20 mouse cellular contexts compared by ENCODE assay signal in genomic region chr1:183938361-183938760, GRCm38 (mm10).
"Had no signal": no experiment of that assay in that cellular context is flagged by ENCODE, and none has a peak within 500 bp of the region (broad histone marks: within the 10 kb centered on the region; RNA-seq: fewer than 3 reads in every experiment).

No protein-coding gene starts in this region.

- H3K27me3 ChIP-seq: limb, embryonic 15.5 days; lung, embryonic 15.5 days; midbrain, embryonic 13.5 days had no signal

- DNase-seq: kidney, adult 2 months; kidney, postnatal 25 days; left cerebral cortex, postnatal 4 days; liver, postnatal 0 days; lung, postnatal 10 days; lung, postnatal 4 days; right cerebral cortex, adult 18-20 months; right cerebral cortex, postnatal 14 days; right cerebral cortex, postnatal 4 days; thymus, adult 2 months; thymus, postnatal 14 days had no signal

- H3K27ac ChIP-seq: kidney, postnatal 0 days; layer of hippocampus, adult 2 months; limb, embryonic 15.5 days; liver, embryonic 14.5 days; lung, embryonic 15.5 days; midbrain, embryonic 13.5 days; stomach, postnatal 0 days had no signal

- H3K9me3 ChIP-seq: limb, embryonic 15.5 days; lung, embryonic 15.5 days; midbrain, embryonic 13.5 days had no signal

- H3K36me3 ChIP-seq: limb, embryonic 15.5 days; lung, embryonic 15.5 days; midbrain, embryonic 13.5 days had no signal

- H3K9ac ChIP-seq: limb, embryonic 15.5 days; liver, embryonic 14.5 days; liver, postnatal 0 days; lung, embryonic 15.5 days; midbrain, embryonic 13.5 days had no signal

- H3K4me3 ChIP-seq: layer of hippocampus, adult 2 months; limb, embryonic 15.5 days; lung, embryonic 15.5 days; midbrain, embryonic 13.5 days had no signal

- ATAC-seq: intestine, postnatal 0 days; liver, postnatal 0 days; midbrain, embryonic 13.5 days had no signal

- H3K4me1 ChIP-seq: limb, embryonic 15.5 days; lung, embryonic 15.5 days; midbrain, embryonic 13.5 days had no signal

- H3K4me2 ChIP-seq: limb, embryonic 15.5 days; liver, embryonic 11.5 days; lung, embryonic 15.5 days; midbrain, embryonic 13.5 days had no signal
